ENCODE assay signal across 29 mouse cellular contexts in genomic region chr3:141646588-141646987, GRCm38 (mm10).
"Had no signal": no experiment of that assay in that cellular context is flagged by ENCODE, and none has a peak within 500 bp of the region (broad histone marks: within the 10 kb centered on the region; RNA-seq: fewer than 3 reads in every experiment).

No protein-coding gene starts in this region.

- ATAC-seq: forebrain, embryonic 13.5 days; forebrain, embryonic 14.5 days; forebrain, embryonic 15.5 days; forebrain, embryonic 16.5 days; forebrain, postnatal 0 days had no signal

- H3K36me3 ChIP-seq: embryonic facial prominence, embryonic 10.5 days; embryonic facial prominence, embryonic 12.5 days; embryonic facial prominence, embryonic 13.5 days; embryonic facial prominence, embryonic 15.5 days; forebrain, embryonic 10.5 days; forebrain, embryonic 12.5 days; forebrain, embryonic 15.5 days had no signal

- H3K9ac ChIP-seq: embryonic facial prominence, embryonic 12.5 days; embryonic facial prominence, embryonic 13.5 days; embryonic facial prominence, embryonic 15.5 days; forebrain, embryonic 12.5 days; forebrain, embryonic 13.5 days; forebrain, embryonic 15.5 days; forebrain, postnatal 0 days had no signal

- DNase-seq: cerebellum, adult 18-20 months; cerebellum, adult 2 months; cerebellum, adult 8-10 months; cerebellum, adult 9-10 months; cerebellum, adult 9-11 months; cerebellum, postnatal 10 days; cerebellum, postnatal 14 days; cerebellum, postnatal 36 days; embryo, embryonic 11 days; forebrain, postnatal 0 days; gastrocnemius, adult 2 months; gastrocnemius, postnatal 10 days; gastrocnemius, postnatal 14 days; gastrocnemius, postnatal 25 days; gastrocnemius, postnatal 36 days; heart, adult 11 months; heart, adult 18-20 months; heart, adult 2 months had no signal

- H3K4me2 ChIP-seq: embryonic facial prominence, embryonic 12.5 days; embryonic facial prominence, embryonic 13.5 days; embryonic facial prominence, embryonic 15.5 days; forebrain, embryonic 12.5 days; forebrain, embryonic 13.5 days; forebrain, embryonic 15.5 days had no signal

- H3K27ac ChIP-seq: embryonic facial prominence, embryonic 10.5 days; embryonic facial prominence, embryonic 12.5 days; embryonic facial prominence, embryonic 13.5 days; embryonic facial prominence, embryonic 15.5 days; forebrain, embryonic 10.5 days; forebrain, embryonic 12.5 days; forebrain, embryonic 13.5 days; forebrain, embryonic 15.5 days; gastrocnemius, adult 2 months; heart, adult 2 months had no signal

- H3K4me3 ChIP-seq: embryonic facial prominence, embryonic 10.5 days; embryonic facial prominence, embryonic 12.5 days; embryonic facial prominence, embryonic 13.5 days; embryonic facial prominence, embryonic 15.5 days; erythroblast, embryonic 14.5 days; forebrain, embryonic 10.5 days; forebrain, embryonic 12.5 days; forebrain, embryonic 13.5 days; forebrain, embryonic 15.5 days; gastrocnemius, adult 2 months; heart, adult 2 months had no signal

- H3K27me3 ChIP-seq: embryonic facial prominence, embryonic 12.5 days; embryonic facial prominence, embryonic 13.5 days; embryonic facial prominence, embryonic 15.5 days; forebrain, embryonic 12.5 days; forebrain, embryonic 15.5 days had no signal

- H3K4me1 ChIP-seq: embryonic facial prominence, embryonic 10.5 days; embryonic facial prominence, embryonic 12.5 days; embryonic facial prominence, embryonic 13.5 days; embryonic facial prominence, embryonic 15.5 days; forebrain, embryonic 12.5 days; forebrain, embryonic 15.5 days had no signal

- H3K9me3 ChIP-seq: embryonic facial prominence, embryonic 10.5 days; embryonic facial prominence, embryonic 12.5 days; embryonic facial prominence, embryonic 13.5 days; embryonic facial prominence, embryonic 15.5 days; forebrain, embryonic 10.5 days; forebrain, embryonic 12.5 days; forebrain, embryonic 13.5 days; forebrain, embryonic 15.5 days had no signal
